Mouse (Mus musculus) cerebellum, postnatal 25 days (tissue): ENCODE results near the gene Atp5b.
"Not testable (repeated sequence)": the region's sequence is repeated elsewhere in the genome, so short reads cannot be mapped to it uniquely, and the experiment has no call there.

Experiments
- DNase-seq, 2 experiments: peaks; one replicate each; pipeline ENCODE4 v3.0.0; 2021; ENCODE audit warnings: mixed read lengths in 2 of 2

Gene Atp5b

DNA sequence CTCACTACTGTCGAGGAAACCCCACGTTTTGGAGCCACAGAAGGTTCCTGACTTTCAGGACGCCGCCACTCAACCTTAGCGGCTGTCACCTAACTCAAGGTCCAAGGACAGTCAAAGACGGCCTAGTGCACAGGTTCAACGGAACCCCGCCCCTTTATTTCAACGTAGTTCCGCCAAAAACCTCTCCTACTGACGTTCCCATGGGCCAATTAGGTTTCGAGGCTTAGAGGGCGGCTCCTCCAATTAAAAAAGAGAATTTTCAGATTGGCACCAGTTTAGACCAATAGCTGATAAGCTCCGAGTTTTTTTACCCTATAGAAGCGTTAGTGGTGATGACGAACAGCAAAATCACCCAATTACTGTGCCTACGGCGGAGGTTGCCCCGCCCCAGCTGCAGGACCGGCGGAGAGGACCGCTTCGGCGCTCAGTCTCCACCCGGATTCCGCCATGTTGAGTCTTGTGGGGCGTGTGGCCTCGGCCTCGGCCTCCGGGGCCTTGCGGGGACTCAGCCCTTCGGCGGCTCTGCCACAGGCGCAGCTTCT lies at the start of gene Atp5b:
Gene Atp5b, plus strand, starts transcription at position 394 of the 542 bp plus-strand sequence.
- peak; percentile 98 for DNase-seq

DNA sequence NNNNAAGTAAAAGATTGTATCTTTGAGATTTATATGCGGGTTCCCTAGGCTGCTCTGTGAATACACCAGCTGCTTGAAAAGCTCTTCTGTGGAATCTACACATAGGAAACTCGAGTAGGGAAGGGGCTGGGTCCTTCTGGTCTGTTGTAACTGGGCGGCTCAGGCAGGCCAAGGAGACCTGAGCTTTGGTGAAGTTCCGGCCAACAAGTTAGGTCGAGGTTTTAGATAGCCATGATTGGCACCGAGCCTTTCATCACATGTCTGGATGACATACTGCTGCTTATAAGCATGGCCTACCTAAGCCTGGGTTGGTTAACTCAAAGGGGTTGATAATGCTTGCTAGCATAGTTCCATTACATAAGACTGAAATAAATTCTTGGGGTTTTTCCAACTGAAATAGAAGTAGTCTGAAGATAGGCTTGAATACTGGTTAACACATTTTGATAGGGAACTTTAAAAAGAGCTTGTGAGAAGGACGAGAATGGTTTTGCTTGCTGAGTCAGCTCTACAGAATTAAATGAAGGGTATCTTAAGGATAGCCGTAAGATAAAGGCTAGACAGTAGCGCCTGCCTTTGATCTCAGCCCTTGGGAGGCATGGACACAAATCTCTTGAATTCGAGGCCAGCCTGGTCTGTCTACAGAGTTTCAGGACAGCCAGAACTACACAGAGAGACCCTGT lies 46.2 kb upstream of the Atp5b start:
- peak; percentile 38 to 56 for DNase-seq

DNA sequence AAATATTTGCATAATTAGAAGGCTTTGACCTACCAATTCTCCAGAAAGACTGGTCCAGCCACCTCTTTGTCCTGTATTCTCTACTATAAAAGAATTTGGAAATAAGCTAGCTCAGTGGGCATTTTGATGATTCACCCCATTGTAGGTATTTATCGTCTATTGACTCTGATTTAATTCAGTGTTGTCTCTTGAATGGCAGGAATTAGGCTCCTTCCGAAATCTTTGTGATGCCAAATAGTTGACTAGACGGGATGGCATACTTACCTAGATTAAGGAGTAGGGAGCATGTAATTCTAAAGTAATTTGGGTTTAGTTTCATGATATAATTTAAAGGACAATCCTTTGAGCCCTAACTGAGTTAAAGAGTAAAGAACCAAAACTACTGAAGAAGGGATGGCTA lies 45.2 kb upstream of the Atp5b start:
- DNase-seq = no peak

DNA sequence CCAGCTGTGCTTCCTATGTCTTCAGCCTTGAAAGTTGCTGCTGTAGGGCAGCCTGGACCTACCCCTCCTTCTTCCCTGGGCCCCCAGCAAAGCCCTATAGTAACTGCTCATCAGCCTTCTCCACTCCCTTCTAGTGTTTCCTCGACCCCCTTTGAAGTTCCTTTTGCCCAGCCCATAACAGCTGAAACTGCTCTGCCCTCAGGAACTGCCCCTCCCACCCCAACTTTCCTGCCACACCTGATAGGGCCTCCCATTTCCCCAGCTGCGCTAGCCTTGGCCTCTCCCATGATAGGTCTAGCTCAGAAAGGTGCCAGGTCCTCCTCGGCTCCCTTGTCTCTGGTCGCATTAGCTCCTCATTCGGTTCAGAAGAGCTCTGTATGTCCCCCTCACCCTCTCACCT lies 43.9 kb upstream of the Atp5b start:
- DNase-seq = peak in 1 of 2 experiments; percentile 17

DNA sequence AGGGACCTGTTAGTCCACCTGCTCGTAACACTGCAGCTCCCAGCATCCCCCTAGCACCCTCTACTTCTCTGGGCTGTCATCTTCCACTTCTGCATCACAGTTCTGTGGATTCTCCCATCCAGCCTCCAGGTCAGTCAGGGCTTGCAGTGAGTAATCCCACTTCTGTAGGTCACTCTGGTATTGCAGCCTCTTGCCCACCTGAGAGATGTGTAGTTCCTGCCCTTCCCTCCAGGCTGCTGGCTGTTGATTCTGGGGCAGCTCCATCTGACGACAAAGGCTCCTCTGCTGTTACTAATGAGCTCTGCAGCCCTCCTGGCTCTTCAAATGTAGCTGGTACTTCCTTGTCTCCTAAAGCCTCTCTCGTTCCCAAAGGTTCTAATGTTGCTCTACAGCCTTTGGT lies 43.2 kb upstream of the Atp5b start:
- DNase-seq = peak; percentile 22 to 25

DNA sequence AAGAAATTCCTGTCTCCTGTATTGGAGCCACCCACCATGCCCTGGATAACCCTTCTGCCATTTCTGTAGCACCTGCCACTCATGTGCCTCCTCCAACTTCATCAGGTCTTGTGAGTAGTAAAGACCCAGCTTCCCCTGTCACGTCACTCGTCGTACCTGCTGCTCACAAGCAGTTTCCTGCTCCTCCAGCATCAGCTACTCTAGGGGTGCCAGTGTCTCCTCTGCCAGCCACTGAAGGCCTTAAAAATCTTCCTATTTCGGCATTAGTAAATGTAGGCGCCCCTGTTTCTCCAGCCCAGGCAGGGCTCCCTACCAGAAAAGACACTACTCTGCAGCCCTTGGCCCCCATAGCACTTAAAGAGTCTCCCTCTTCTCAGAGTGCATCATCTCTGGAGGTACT lies 42.8 kb upstream of the Atp5b start:
- DNase-seq = no peak

DNA sequence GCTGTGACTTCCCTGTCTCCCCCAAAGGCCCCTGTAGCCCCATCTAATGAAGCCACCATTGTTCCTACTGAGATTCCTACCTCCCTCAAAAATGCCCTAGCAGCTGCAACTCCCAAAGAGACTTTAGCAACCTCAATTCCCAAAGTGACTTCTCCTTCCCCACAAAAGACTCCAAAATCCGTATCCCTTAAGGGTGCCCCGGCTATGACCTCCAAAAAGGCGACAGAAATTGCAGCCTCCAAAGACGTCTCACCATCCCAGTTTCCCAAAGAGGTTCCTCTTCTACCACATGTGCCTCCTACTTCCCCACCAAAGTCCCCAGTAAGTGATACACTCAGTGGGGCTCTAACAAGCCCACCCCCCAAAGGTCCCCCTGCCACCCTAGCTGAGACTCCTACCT lies 41.4 kb upstream of the Atp5b start:
- no peak for DNase-seq

DNA sequence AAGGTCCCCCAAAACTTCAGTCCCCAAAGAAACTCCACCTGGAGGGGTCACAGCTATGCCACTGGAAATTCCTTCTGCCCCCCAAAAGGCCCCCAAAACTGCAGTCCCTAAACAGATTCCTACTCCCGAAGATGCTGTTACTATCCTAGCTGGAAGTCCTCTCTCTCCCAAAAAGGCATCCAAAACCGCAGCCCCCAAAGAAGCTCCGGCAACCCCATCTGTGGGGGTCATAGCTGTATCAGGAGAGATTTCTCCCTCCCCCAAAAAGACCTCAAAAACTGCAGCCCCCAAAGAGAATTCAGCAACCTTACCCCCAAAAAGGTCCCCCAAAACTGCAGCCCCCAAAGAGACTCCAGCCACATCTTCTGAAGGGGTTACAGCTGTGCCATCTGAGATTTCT lies 40.6 kb upstream of the Atp5b start:
- no peak for DNase-seq

DNA sequence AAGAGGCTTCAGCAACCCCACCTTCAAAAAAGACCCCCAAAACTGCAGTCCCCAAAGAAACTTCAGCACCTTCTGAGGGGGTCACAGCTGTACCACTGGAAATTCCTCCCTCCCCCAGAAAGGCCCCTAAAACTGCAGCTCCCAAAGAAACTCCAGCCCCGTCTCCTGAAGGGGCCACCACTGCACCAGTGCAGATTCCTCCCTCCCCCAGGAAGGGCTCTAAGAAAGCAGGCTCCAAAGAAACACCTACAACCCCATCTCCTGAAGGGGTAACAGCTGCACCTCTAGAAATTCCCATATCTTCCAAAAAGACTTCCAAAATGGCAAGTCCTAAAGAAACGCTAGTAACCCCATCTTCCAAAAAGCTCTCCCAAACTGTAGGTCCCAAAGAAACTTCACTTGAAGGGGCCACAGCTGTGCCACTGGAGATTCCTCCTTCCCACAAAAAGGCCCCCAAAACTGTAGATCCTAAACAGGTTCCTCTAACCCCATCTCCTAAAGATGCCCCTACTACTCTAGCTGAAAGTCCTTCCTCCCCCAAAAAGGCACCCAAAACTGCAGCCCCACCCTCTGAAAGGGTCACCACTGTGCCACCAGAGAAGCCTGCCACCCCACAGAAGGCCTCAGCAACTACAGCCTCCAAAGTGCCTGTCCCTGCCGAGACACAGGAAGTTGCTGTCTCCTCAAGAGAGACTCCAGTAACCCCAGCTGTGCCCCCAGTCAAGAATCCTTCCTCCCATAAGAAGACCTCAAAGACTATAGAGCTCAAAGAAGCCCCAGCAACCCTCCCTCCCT lies 39.8 kb upstream of the Atp5b start:
- DNase-seq = no peak

DNA sequence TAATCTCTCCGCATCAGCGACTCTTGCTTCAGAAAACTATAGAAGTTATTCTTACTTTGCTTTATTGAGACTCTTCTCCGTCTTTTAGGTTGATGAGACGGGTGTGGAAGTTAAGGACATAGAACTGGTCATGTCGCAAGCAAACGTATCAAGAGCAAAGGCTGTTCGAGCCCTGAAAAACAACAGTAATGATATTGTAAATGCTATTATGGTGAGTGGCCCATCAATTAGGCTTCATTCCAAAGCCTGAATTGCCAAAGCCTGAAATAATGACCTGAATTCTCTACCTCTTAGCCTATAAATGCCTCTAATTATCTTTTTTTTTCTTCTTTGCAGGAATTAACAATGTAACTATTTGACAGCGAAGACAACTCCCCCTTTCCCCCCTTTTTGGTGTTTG lies 34.9 kb upstream of the Atp5b start:
- DNase-seq = no peak

DNA sequence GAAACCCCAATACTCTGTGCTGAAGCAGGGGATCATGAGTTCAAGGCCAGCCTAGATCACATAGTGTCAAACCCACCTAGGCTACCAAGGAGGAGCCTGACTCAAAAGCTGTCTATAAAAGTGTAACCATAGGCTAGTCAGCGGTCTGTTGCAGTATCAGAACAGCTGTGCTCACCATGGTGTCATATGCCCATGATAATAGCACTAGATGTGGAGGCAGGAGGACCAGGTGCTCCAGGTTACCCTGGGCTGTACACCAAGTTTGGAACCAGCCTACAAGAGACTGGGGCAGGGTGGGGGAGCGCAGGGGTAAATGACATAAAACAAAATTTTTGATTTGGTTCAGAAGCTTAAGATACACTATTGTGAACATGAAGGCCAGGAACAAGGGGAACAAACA lies 33.3 kb upstream of the Atp5b start:
- no peak for DNase-seq

DNA sequence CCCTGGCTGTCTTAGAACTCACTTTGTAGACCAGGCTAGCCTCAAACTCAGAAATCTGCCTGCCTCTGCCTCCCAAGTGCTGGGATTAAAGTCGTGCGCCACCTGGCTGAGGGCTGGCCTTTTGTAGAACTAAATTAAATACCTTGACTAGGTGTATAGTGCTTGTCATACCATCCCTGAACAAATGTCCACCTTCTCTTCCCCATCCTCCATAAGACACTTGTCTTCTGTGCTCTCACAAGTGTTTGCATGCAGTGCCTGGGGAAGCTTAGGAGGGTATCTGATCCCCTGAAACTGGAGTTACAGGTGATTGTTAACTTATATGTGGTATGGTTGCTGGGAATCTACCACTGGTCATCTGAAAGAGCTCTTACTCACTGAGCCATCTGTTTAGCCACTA lies 32.7 kb upstream of the Atp5b start:
- no peak for DNase-seq

DNA sequence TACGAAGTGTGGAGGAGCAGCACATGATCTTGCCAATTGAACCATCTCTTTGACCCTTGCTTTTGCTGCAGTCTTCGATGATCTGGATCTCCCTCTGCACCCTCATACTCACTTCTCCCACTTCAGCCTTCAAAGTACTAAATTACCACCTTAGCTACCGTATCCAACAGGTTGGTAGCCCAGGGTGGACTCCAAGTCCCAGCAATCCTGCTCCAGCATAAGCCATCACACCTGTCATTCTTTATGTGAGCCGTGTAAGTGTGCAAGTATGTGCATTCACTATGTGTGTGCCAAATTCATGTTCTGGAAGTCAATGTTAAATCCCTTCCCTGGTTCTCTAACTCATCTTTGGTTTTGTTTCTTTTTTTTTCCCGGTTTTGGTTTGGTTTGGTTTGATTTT lies 31.5 kb upstream of the Atp5b start:
- no peak for DNase-seq

DNA sequence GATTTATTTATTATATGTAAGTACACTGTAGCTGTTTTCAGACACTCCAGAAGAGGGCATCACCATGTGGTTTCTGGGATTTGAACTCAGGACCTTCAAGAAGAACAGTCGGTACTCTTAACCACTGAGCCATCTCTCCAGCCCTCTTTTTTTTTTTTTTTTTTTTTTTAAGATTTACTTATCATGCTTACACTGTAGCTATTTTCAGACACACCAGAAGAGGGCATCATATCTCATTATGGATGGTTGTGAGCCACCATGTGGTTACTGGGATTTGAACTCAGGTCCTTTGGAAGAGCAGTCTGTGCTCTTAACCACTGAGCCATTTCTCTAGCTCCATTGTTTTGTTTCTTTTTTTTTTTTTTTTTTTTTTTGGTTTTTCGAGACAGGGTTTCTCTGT lies 30.9 kb upstream of the Atp5b start:
- DNase-seq = not testable (repeated sequence)

DNA sequence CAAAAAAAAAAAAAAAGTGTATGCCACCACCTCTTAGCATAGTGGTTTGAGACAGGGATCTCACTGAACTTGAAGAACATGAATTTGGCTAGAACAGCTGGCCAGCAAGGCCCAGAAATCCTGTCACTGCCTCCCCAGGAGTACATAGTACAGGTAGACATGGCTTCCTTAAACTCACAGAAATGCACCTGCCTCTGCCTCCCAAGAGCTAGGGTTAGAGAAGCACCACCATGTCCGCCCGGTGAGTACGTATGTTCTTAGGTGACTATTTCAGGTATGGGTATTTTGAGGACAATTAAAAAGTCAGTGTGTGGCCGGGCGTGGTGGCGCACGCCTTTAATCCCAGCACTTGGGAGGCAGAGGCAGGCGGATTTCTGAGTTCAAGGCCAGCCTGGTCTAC lies 30.1 kb upstream of the Atp5b start:
- no peak for DNase-seq

DNA sequence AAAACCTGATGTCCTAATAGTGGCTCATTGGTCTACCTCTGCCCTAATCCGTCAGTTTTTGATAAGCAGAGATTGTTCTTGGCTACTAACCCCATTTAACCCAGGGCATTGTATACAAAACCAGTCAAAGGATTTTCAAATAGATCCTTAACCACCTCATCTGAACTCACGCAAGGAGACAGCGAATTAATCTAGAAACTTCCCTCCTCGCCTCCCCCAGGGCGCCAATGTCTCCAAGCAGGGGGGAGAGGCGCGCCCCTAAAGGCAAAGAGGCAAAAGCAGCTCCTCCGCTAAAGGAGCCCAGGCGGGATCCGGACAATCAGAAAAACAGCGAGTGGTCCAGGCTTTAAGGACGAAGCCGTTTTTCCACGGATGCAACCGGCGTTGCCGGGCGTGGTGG lies 24.9 kb upstream of the Atp5b start:
- no peak for DNase-seq

DNA sequence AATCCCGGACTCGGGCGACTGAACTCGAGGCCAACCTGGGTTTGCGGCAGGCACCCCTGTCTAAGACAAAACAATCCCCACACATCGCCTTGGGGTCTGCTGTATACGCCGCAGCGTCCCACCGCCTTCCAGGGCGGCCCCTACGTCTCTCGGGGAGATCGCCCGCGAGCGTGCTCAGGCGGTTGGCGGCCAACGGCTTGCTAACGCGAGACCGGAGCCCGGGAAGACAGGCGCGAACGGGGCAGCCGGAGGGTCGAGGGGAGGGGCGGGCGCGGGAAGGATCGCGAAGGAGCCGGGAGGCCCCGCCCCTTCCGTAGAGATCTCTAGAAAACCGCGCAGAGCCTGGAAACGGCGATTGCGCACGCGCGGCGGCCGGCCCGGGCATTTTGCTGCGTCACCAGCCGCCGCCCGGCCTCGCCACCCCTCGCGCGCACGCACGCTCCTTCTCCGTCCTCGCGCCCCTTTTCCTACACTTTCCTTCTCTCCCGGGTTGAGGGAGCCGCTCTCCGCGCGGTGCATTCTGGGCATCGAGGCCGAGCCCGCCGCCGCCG lies 24.4 kb upstream of the Atp5b start, which contains the start of gene Ptges3:
Gene Ptges3, plus strand, starts transcription at position 354 of the 551 bp plus-strand sequence.
- peak; percentile 99 to 100 for DNase-seq

DNA sequence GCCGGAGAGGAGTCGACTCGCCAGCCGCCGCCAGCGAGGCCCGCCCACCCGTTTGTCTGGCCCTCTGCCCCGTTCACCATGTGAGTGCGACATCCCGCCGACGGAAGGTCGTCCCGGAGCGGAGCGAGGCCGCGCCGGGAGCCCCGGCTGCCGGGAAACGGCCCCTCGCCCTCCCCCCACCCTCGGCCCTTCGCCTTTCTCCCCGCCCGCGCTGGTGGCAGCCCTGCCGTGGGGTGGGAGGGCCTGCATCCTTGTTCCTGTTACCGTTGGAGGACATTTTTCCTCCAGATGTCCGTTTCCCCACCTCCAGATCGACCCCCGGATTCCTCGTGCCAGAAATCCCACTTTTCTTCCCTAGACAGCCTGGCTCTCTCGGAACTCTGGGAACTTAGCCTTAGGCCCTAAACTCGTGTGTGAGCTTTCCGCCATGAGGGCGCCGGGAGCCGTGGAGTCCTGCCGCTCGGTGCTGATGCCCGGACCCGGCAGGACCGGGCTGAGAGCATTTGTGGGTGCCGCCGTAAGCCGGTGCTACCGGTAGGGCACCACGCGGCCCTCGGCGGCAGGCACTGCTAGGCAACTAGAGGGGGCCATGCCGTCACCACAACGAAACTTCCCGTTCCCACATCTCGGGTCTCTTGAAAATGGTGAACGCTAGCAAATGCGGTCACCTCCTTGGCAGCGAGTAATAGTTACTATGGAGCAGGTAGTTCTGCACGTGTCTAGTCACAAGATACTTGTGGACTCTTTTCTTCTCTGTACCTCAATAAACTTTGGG lies 23.7 kb upstream of the Atp5b start:
- peak in 1 of 2 experiments; percentile 56 for DNase-seq

DNA sequence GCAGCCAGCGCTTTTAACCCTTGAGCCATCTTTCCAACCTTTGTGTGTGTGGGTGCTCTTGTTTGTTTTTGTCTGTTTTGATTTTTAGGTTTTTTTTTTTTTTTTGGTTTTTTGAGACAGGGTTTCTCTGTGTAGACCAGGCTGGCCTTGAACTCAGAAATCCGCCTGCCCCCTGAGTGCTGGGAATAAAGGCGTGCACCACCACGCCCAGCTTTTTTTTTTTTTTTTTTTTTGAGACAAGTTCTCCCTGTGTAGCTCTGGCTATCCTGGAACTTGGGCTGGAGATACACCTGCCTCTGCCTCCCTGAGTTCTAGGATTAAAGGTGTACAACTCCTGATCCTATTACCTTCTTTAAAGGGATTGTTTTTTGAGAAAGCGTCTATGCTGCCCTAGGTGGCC lies 22.0 kb upstream of the Atp5b start:
- no peak for DNase-seq

DNA sequence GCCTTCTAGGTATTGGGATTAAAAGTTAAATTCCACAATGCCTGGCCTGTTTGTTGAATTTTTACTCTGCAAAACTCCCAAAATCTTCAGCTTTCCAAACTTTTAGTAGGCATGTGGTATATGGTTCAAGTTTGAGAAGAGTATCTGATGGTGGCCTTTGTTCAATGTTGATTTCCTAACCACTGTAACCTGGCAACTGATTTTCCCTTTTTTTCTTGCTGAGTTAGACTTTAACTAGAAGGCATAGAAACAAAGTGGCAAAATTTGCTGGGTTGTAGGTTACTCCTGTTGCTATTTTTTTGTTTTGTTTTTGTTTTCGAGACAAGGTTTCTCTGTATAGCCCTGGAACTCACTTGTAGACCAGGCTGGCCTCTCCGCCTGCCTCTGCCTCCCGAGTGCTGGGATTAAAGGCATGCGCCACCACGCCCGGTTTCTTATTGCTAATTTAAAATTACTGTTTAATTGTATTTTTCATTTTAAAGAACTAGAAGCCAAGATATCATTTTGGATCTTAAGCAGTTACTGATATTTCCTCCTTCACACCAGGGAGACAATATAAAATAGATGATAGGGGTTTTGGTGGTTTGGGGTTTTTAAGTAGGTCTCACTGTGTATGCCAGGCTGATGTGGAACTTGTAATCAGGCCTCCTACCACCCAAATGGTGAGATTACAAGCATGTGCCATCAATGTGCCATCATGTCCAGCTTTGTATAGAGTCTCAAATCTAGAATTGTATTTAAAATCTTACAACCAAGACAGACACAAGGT lies 20.7 kb upstream of the Atp5b start:
- DNase-seq = no peak

DNA sequence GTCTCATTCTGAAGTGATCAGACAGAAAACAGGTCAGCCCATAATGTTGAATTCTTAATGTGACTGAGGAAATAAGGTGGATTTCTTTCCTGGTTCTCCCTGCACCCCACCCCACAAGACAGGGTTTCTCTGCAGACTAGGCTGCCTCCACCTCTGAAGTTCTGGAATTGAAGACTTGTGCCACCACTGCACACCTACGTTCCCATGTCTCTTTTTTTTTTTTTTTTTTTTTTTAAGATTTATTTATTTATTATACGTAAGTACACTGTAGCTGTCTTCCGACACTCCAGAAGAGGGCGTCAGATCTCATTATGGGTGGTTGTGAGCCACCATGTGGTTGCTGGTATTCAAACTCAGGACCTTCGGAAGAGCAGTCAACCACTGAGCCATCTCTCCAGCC lies 17.0 kb upstream of the Atp5b start:
- no peak for DNase-seq

DNA sequence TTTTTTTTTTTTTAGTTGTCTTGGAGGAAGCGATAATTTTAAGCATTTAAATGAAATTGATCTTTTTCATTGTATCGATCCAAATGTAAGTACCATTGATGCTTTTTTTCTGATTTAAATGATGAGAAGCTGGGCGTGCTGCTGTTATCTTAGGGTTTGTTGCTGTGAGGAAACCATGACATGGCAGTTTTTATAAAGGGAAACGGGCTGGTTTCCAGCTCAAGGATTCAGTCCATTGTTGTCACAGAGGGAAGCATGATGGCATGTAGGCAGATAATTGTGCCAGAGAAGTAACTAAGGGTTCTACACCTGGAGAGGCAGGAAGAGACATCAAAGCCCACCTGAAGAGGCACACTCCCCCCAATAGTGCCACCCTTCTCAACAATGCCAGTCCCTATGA lies 13.9 kb upstream of the Atp5b start:
- DNase-seq = no peak
